Mouse (Mus musculus) midbrain, embryonic 13.5 days (tissue): ENCODE data around the gene Bach2. TPM values are rescaled to one million over a fixed set of nuclear protein-coding genes. Genes with fewer than 3 reads are reported as not detected.

Experiments
- ATAC-seq: fragments of 200-750 bp; cut with Nextera tagmentation; 2 replicates; pipeline ENCODE4 v1.8.0; 2017; ENCODE audit warnings: mild to moderate bottlenecking, moderate TSS enrichment, moderate library complexity
- H3K27ac ChIP-seq: fragments of 300-500 bp; sonication (generic); 2 replicates; pipeline ENCODE4 v1.5.1; 2015; ENCODE audit warnings: inconsistent platforms, mild to moderate bottlenecking, moderate library complexity
- H3K27me3 ChIP-seq: fragments of 300-500 bp; sonication (generic); 2 replicates; pipeline ENCODE4 v1.6.1; 2015; ENCODE audit warnings: mild to moderate bottlenecking, inconsistent platforms
- H3K36me3 ChIP-seq: fragments of 300-500 bp; sonication (generic); 2 replicates; pipeline ENCODE4 v1.6.1; 2015; ENCODE audit warnings: mild to moderate bottlenecking, inconsistent platforms
- H3K4me1 ChIP-seq: fragments of 300-500 bp; sonication (generic); replicated peaks from 2 replicates; pipeline ENCODE4 v1.6.1; 2015; ENCODE audit warnings: inconsistent platforms
- H3K4me2 ChIP-seq: fragments of 300-500 bp; sonication (generic); replicated peaks from 2 replicates; pipeline ENCODE4 v1.6.1; 2015; ENCODE audit warnings: moderate library complexity, mild to moderate bottlenecking, inconsistent platforms
- H3K4me3 ChIP-seq: fragments of 300-500 bp; sonication (generic); replicated peaks from 2 replicates; pipeline ENCODE4 v1.5.1; 2015; ENCODE audit warnings: mild to moderate bottlenecking, inconsistent platforms
- H3K9ac ChIP-seq: fragments of 300-500 bp; sonication (generic); replicated peaks from 2 replicates; pipeline ENCODE4 v1.6.1; 2015; ENCODE audit warnings: mild to moderate bottlenecking, inconsistent platforms
- H3K9me3 ChIP-seq: fragments of 300-500 bp; sonication (generic); 2 replicates; pipeline ENCODE4 v1.6.1; 2016; ENCODE audit warnings: mild to moderate bottlenecking, inconsistent platforms
- WGBS: fragments of 180-500 bp; shearing (Covaris S2); methylation state at CpG from one replicate; pipeline ENCODE4 v1.1.7; 2015; 5-methylcytosine and 5-hydroxymethylcytosine counted together
- polyA plus RNA-seq: library from polyadenylated mRNA; unstranded; fragments of >200 nt; fragmentation: Nextera tagmentation; extraction: Ambion mirVana; gene quantifications from 2 replicates; pipeline ENCODE4 v1.2.1, GENCODE M21; 2015

Bach2 gene
- polyA plus RNA-seq, 1 experiment from 2014 or later, result 22.7 TPM

GRCm38 (mm10) chr4:32375721-32376526 is 137.3 kb downstream of the Bach2 start:
- Histone ChIP-seq H3K36me3 (no peaks in the 10 kb centered on the region), H3K27me3 (no peaks in the 10 kb centered on the region), H3K4me2 (no peak overlapping the region), H3K9me3 (no peaks in the 10 kb centered on the region), H3K9ac (no peak overlapping the region), H3K4me3 (no peak overlapping the region), H3K27ac (no peak overlapping the region), H3K4me1 (peaks cover 48% of the 10 kb centered on the region)
- WGBS, result 89% methylated on average over 16 of the region's 16 CpGs
- ATAC-seq, result no peak

- no peak for ATAC-seq
- WGBS, result 74% methylated on average over 6 of the region's 6 CpGs
- no peak overlapping the region for H3K27ac ChIP-seq
Observed at GRCm38 (mm10) chr4:32376527-32376948, 137.9 kb downstream of the Bach2 start.

GRCm38 (mm10) chr4:32379140-32379539 is 140.5 kb downstream of the Bach2 start:
- no peak for ATAC-seq
- WGBS, result 89% methylated on average over 7 of the region's 7 CpGs
- Histone ChIP-seq H3K4me3 (no peak overlapping the region), H3K9ac (no peak overlapping the region), H3K4me2 (no peak overlapping the region), H3K27ac (no peak overlapping the region), H3K27me3 (no peaks in the 10 kb centered on the region), H3K4me1 (peaks cover 33% of the 10 kb centered on the region), H3K9me3 (no peaks in the 10 kb centered on the region), H3K36me3 (no peaks in the 10 kb centered on the region)

More at GRCm38 (mm10) chr4:32376527-32376948, 137.9 kb downstream of the Bach2 start:
- Histone ChIP-seq H3K9ac (no peak overlapping the region), H3K27me3 (no peaks in the 10 kb centered on the region), H3K4me2 (no peak overlapping the region), H3K4me3 (no peak overlapping the region), H3K36me3 (no peaks in the 10 kb centered on the region), H3K9me3 (no peaks in the 10 kb centered on the region), H3K4me1 (peaks cover 48% of the 10 kb centered on the region)

GRCm38 (mm10) chr4:32381666-32382381 is 143.2 kb downstream of the Bach2 start:
- Histone ChIP-seq H3K4me1 (peaks cover 26% of the 10 kb centered on the region), H3K9me3 (no peaks in the 10 kb centered on the region), H3K27ac (peak overlapping the region; percentile 46; the same call in 1 of the 2 replicates), H3K4me2 (no peak overlapping the region), H3K4me3 (no peak overlapping the region), H3K9ac (no peak overlapping the region), H3K36me3 (no peaks in the 10 kb centered on the region), H3K27me3 (no peaks in the 10 kb centered on the region)
- WGBS, result 83% methylated on average over 16 of the region's 16 CpGs
- no peak for ATAC-seq

- Histone ChIP-seq H3K4me2 (no peak overlapping the region), H3K9me3 (no peaks in the 10 kb centered on the region), H3K27ac (no peak overlapping the region), H3K9ac (no peak overlapping the region), H3K4me3 (no peak overlapping the region), H3K27me3 (no peaks in the 10 kb centered on the region), H3K4me1 (peaks cover 59% of the 10 kb centered on the region), H3K36me3 (no peaks in the 10 kb centered on the region)
- ATAC-seq, result no peak
- WGBS, result 99% methylated on average over 2 of the region's 2 CpGs
Observed at GRCm38 (mm10) chr4:32385121-32385520, 146.5 kb downstream of the Bach2 start.

- no peak overlapping the region for H3K27ac ChIP-seq
- no peak for ATAC-seq
- no peaks in the 10 kb centered on the region for H3K36me3 ChIP-seq
- H3K4me3 ChIP-seq, result no peak overlapping the region
- 94% methylated on average over 14 of the region's 14 CpGs for WGBS
- no peaks in the 10 kb centered on the region for H3K27me3 ChIP-seq
- H3K4me1 ChIP-seq, result peaks cover 62% of the 10 kb centered on the region
- no peak overlapping the region for H3K9ac ChIP-seq
- no peaks in the 10 kb centered on the region for H3K9me3 ChIP-seq
- no peak overlapping the region for H3K4me2 ChIP-seq
Observed at GRCm38 (mm10) chr4:32385623-32386022, 147.0 kb downstream of the Bach2 start.

GRCm38 (mm10) chr4:32386346-32386745 is 147.7 kb downstream of the Bach2 start:
- H3K4me2 ChIP-seq, result no peak overlapping the region
- no peak for ATAC-seq
- no peak overlapping the region for H3K4me3 ChIP-seq
- no peaks in the 10 kb centered on the region for H3K9me3 ChIP-seq
- H3K9ac ChIP-seq, result no peak overlapping the region
- no peaks in the 10 kb centered on the region for H3K27me3 ChIP-seq
- 87% methylated on average over 10 of the region's 10 CpGs for WGBS
- H3K36me3 ChIP-seq, result no peaks in the 10 kb centered on the region
- H3K4me1 ChIP-seq, result peaks cover 57% of the 10 kb centered on the region
- no peak overlapping the region for H3K27ac ChIP-seq

- ATAC-seq, result no peak
- Histone ChIP-seq H3K4me1 (peaks cover 53% of the 10 kb centered on the region), H3K4me3 (no peak overlapping the region), H3K27ac (no peak overlapping the region), H3K9me3 (no peaks in the 10 kb centered on the region), H3K4me2 (no peak overlapping the region), H3K36me3 (no peaks in the 10 kb centered on the region), H3K27me3 (no peaks in the 10 kb centered on the region), H3K9ac (no peak overlapping the region)
- WGBS, result 83% methylated on average over 8 of the region's 8 CpGs
Observed at GRCm38 (mm10) chr4:32386931-32387330, 148.3 kb downstream of the Bach2 start.

- Histone ChIP-seq H3K4me2 (no peak overlapping the region), H3K9ac (no peak overlapping the region), H3K4me1 (peaks cover 50% of the 10 kb centered on the region), H3K4me3 (no peak overlapping the region), H3K36me3 (no peaks in the 10 kb centered on the region), H3K27me3 (no peaks in the 10 kb centered on the region), H3K9me3 (no peaks in the 10 kb centered on the region), H3K27ac (no peak overlapping the region)
- WGBS, result 71% methylated on average over 11 of the region's 11 CpGs
- no peak for ATAC-seq
Observed at GRCm38 (mm10) chr4:32387479-32388240, 149.1 kb downstream of the Bach2 start.

- no peak overlapping the region for H3K4me2 ChIP-seq
- WGBS, result 89% methylated on average over 9 of the region's 9 CpGs
- no peaks in the 10 kb centered on the region for H3K27me3 ChIP-seq
- H3K4me3 ChIP-seq, result no peak overlapping the region
- H3K4me1 ChIP-seq, result peaks cover 47% of the 10 kb centered on the region
- no peak for ATAC-seq
- H3K9me3 ChIP-seq, result no peaks in the 10 kb centered on the region
- H3K36me3 ChIP-seq, result no peaks in the 10 kb centered on the region
- H3K27ac ChIP-seq, result peak overlapping the region; percentile 35; the same call in 1 of the 2 replicates
- H3K9ac ChIP-seq, result no peak overlapping the region
Observed at GRCm38 (mm10) chr4:32388564-32388963, 150.0 kb downstream of the Bach2 start.

GRCm38 (mm10) chr4:32389107-32389800 is 150.7 kb downstream of the Bach2 start:
- no peaks in the 10 kb centered on the region for H3K9me3 ChIP-seq
- H3K9ac ChIP-seq, result no peak overlapping the region
- no peak for ATAC-seq
- no peaks in the 10 kb centered on the region for H3K36me3 ChIP-seq
- peak overlapping the region; percentile 35; the same call in 1 of the 2 replicates for H3K27ac ChIP-seq
- no peak overlapping the region for H3K4me3 ChIP-seq
- H3K4me1 ChIP-seq, result peaks cover 49% of the 10 kb centered on the region
- 49% methylated on average over 14 of the region's 14 CpGs for WGBS
- no peaks in the 10 kb centered on the region for H3K27me3 ChIP-seq
- no peak overlapping the region; the same call in 1 of the 2 replicates for H3K4me2 ChIP-seq
